Mouse (Mus musculus) brown adipose tissue, adult 24 weeks (tissue): ENCODE data around the gene Rbfox2. TPM values are rescaled to one million over a fixed set of nuclear protein-coding genes. Genes with fewer than 3 reads are reported as not detected.

Source experiments
- H3K27ac ChIP-seq: fragments of 200-500 bp; replicated peaks from 2 replicates; pipeline ENCODE4 v1.5.1; 2012; ENCODE audit warnings: low read depth, mild to moderate bottlenecking, low read length
- H3K4me1 ChIP-seq: fragments of 200-500 bp; 2 replicates; pipeline ENCODE4 v1.6.1; 2012; ENCODE audit warnings: low read length, mixed read lengths; ENCODE audit not compliant: control insufficient read depth, insufficient read depth, insufficient read length
- H3K4me3 ChIP-seq: fragments of 200-500 bp; 2 replicates; pipeline ENCODE4 v1.5.1; 2012; ENCODE audit warnings: low read depth, mild to moderate bottlenecking, low read length, moderate library complexity; ENCODE audit not compliant: insufficient read depth
- polyA plus RNA-seq: library from polyadenylated mRNA; stranded (reverse); fragments of >200 nt; gene quantifications from 2 replicates; pipeline ENCODE4 v1.2.4, GENCODE M21; 2012; ENCODE audit not compliant: missing spikeins, insufficient read depth, insufficient read length

Rbfox2 gene
- polyA plus RNA-seq, 1 experiment: 30.5 TPM

GRCm38 (mm10) chr15:77044597-77045320, 262.0 kb downstream of the Rbfox2 start, which contains the start of gene Apol6:
Gene Apol6, plus strand, starts transcription at chr15:77044729.
- peak within 1 kb of the TSS; percentile 83 for H3K27ac ChIP-seq
- peak within 1 kb of the TSS; percentile 49 for H3K4me3 ChIP-seq
- peaks cover 18% of the 10 kb centered on the region for H3K4me1 ChIP-seq

GRCm38 (mm10) chr15:77040784-77041183, 266.0 kb downstream of the Rbfox2 start:
- H3K27ac ChIP-seq: no peak overlapping the region
- H3K4me3 ChIP-seq: no peak overlapping the region
- peaks cover 28% of the 10 kb centered on the region for H3K4me1 ChIP-seq

- H3K27ac ChIP-seq: no peak overlapping the region
These were observed 267.5 kb downstream of the Rbfox2 start for GRCm38 (mm10) chr15:77039211-77039700.

DNA sequence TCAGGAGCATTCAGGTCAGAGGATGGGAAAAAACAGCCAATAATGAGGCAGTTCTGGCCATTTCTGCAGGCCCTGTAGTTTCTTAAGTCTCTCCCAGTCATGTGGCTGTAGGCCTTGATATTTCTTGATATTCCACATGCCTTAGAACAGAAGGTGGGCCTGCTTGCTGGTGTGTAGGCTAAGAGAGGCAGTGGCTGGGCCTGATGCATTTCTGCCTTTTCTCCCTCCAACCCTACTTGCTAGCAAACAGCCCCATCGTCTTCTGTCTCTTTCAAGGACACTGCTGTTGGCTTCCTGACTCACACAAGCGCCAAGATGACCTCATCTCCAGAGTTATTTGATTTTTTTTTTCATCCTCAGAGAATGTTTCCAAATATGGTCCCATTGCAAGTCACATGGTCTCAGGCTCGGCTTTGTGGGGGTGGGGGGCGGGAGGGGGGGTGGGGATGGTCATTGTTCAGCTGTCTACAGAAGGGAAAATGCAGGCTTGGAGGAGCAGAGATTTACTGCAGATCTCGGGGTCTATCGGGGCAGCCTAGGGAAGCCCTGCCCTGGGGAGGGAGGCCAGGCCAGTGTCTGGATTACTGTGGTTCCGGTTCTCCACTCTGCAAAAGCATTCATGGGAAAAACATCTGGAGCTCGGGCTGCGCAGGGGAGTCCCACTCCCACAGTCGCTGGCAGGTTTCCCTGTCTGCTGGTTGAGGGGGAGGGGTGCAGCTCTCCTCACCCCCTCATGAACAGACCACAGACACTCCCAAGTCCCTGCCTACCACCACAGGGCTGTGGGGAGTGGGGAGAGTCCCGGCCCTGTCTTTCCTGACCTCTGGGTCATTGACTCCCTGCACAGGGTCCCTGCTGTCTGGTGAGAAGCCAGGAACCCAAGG, 269.3 kb downstream of the Rbfox2 start:
- H3K27ac ChIP-seq: peak overlapping the region; percentile 98
- 0 out of 2 replicates have a peak overlapping the region, but pooled peaks have one; percentile 2 for H3K4me3 ChIP-seq
- H3K4me1 ChIP-seq: peaks cover 24% of the 10 kb centered on the region

More at GRCm38 (mm10) chr15:77039211-77039700, 267.5 kb downstream of the Rbfox2 start:
- no peak overlapping the region for H3K4me3 ChIP-seq
- peaks cover 24% of the 10 kb centered on the region for H3K4me1 ChIP-seq

DNA sequence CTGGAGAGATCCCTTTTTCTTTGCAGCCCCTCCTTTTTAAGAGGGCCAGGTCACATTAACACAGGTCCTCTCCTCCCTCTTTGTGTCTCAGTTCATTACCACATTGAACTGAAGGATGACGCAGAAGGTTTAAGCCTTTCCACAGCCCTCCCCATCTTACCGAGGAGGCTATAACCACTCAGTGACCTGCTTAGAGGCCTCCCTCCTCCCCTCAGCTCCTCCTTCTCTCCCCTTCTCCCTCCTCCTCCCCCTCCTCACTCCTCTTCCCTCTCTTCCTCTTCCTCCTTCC, 269.9 kb downstream of the Rbfox2 start:
- Histone ChIP-seq H3K4me3 (0 out of 2 replicates have a peak overlapping the region, but pooled peaks have one; percentile 2), H3K4me1 (peaks cover 24% of the 10 kb centered on the region), H3K27ac (peak overlapping the region; percentile 98)

DNA sequence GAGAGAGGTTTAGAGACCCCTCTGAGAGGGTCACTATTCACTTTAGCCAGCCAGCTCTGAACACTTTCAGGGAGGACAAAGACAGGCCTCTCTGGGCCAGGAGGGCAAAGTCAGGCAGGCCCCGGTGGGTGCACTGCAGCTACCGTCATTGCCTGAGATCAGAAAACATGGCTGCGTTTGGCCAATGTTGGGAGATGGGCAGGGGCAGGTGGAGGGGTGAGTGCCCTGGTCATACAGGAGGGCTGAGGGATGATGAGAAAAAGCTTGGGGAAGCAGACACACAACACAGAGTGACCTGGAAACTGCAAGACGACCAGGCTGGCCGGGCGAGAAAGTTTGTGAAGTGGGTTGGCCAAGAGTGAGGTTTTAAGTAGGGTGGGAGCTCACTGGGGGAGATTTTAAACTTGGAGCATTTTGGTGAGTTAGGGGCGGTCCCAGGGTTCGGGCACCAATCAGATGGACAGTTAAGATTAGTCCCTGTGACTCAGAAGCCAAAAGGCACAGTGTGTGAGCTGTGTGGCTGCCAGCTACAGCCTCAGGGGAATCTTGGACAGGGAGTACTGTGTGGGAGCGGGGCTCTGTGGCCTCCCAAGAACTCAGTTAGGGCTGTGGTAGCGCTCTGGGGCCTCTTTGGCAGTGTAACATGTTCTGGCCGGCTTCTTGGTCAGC, 270.4 kb downstream of the Rbfox2 start:
- Histone ChIP-seq H3K4me1 (peaks cover 24% of the 10 kb centered on the region), H3K4me3 (no peak overlapping the region), H3K27ac (peak overlapping the region; percentile 98)

DNA sequence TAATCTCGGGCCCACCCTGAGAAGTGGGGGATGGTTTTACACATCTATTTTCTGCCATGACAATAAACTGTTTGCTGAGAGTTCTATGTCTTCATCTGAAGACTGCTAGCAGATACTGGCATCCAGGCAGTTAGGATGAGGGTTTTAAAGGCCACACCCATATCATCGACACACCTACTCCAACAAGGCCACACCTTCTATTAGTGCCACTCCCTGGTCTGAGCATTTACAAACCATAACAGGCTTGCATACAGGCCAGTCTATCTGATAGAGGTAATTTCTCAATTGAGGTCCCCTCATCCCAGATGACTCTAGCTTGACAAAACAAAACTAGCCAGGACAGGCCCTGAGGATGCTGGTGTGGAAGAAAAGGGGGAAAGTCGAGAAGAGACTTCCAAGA, 271.2 kb downstream of the Rbfox2 start:
- Histone ChIP-seq H3K27ac (peak overlapping the region; percentile 98), H3K4me3 (no peak overlapping the region), H3K4me1 (peaks cover 24% of the 10 kb centered on the region)

GRCm38 (mm10) chr15:77034526-77034925, 272.3 kb downstream of the Rbfox2 start:
- Histone ChIP-seq H3K4me3 (no peak overlapping the region), H3K4me1 (peaks cover 20% of the 10 kb centered on the region), H3K27ac (no peak overlapping the region)

DNA sequence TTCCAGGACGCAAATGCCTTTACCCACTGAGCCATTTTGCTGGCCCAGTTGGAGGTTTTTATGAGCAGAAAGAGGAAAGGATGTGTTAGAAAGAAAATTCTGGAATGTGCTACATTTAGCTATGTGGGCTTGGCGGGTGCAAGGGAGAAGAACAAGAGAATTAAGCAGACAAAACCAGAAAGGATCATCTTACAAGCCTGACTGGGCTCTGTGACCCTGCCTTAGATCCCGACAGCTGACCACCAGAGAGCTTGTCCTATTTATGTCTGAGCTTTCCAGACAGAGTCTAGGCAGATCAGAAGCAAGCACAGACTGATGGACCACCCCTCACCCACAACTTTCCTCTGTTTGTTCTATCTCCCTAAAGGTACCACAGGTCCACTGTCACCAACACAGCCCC, 275.5 kb downstream of the Rbfox2 start:
- no peak overlapping the region for H3K27ac ChIP-seq
- H3K4me1 ChIP-seq: peaks cover 7% of the 10 kb centered on the region
- no peak overlapping the region for H3K4me3 ChIP-seq

- H3K27ac ChIP-seq: no peak overlapping the region
- H3K4me3 ChIP-seq: no peak overlapping the region
These were observed 277.3 kb downstream of the Rbfox2 start for GRCm38 (mm10) chr15:77029331-77029991.

More at GRCm38 (mm10) chr15:77029331-77029991, 277.3 kb downstream of the Rbfox2 start:
- peaks cover 5% of the 10 kb centered on the region for H3K4me1 ChIP-seq

Other genes with a start within 250 kb of the Rbfox2 start
- gene Apol7a, start 92.1 kb upstream of the Rbfox2 start, polyA plus RNA-seq: not detected in 2 replicates
- not detected in 2 replicates for gene Apol9a, start 104.1 kb upstream of the Rbfox2 start, polyA plus RNA-seq
- not detected in 2 replicates for gene Apol7b, start 140.5 kb upstream of the Rbfox2 start, polyA plus RNA-seq
- gene Apol10a, start 170.0 kb upstream of the Rbfox2 start, polyA plus RNA-seq: not detected in 2 replicates
- gene Apol11a, start 201.3 kb upstream of the Rbfox2 start, polyA plus RNA-seq: not detected in 2 replicates
- not detected in 2 replicates for gene Apol7c, start 226.3 kb upstream of the Rbfox2 start, polyA plus RNA-seq